Mouse (Mus musculus): Measurements from ENCODE around the gene Glis1.

DNA sequence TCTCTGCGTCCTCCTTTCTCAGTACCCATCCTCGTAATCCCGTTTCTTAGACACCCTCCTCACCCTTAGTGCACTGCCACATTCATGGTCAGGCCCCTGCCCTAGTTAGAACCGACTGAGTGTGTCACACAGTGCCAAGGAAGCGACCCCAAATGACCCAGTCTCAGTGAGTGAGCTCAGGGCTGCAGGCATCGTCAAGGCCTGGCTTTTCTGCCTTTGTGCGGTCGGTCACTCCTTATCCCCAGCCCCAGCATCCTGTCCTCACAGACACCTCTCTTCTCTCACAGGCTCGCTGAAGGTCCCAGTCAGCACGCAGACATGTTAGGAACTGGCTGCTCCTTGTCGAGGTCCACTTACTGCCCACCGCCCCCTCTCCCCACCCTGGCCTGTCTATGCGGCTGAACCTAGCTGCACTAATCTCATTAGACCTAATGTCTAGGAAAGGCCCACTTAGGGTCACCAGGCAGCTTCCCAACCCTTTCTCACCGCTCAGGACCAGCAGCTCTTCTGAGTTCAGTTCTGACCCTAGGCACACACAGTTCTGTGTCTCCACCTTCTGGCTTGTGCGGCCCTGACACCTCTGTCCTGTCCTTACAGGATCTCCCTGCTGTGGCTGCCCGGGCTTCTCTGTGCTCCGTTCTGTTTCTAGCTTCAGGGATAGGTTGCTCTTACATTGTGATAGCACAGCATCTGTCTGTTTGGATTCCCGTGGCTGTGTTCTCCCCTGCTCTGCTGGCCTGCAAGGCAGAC, 18.1 kb downstream of the Glis1 start:
- no peak for TF ChIP-seq MYOD1 (IDR thresholded peaks at IDR 0.05; ENCODE audit: control insufficient read depth, insufficient read length, low read depth)
- no peak for TF ChIP-seq CTCF (IDR thresholded peaks at IDR 0.05; ENCODE audit: control insufficient read depth, insufficient read depth, insufficient read length)
- TF ChIP-seq MAX (IDR thresholded peaks at IDR 0.05): no peak
